Mouse (Mus musculus): ENCODE results near the gene Ccdc158.

Ccdc158 gene

GRCm38 (mm10) chr5:92602691-92603690 is 72.1 kb downstream of the Ccdc158 start, which contains the start of gene Stbd1:
Stbd1 (plus strand) TSS chr5:92603041.
- DNase-seq (ENCODE audit: low read depth, low spot score) = peak; percentile 60

GRCm38 (mm10) chr5:92599030-92599429 is 76.0 kb downstream of the Ccdc158 start:
- no peak for DNase-seq (ENCODE audit: low read depth, low spot score)

GRCm38 (mm10) chr5:92596865-92597264 is 78.2 kb downstream of the Ccdc158 start:
- no peak for DNase-seq (ENCODE audit: low read depth, low spot score)

GRCm38 (mm10) chr5:92595026-92595425 is 80.0 kb downstream of the Ccdc158 start:
- DNase-seq (ENCODE audit: low read depth, low spot score) = no peak

GRCm38 (mm10) chr5:92585932-92586331 is 89.1 kb downstream of the Ccdc158 start:
- DNase-seq (ENCODE audit: low read depth, low spot score) = no peak

- no peak for DNase-seq (ENCODE audit: low read depth, low spot score)
Measured at GRCm38 (mm10) chr5:92579559-92579958, 95.5 kb downstream of the Ccdc158 start.

GRCm38 (mm10) chr5:92571232-92571631 is 103.8 kb downstream of the Ccdc158 start:
- DNase-seq (ENCODE audit: low read depth, low spot score) = no peak

GRCm38 (mm10) chr5:92562002-92562401 is 113.1 kb downstream of the Ccdc158 start:
- no peak for DNase-seq (ENCODE audit: low read depth, low spot score)

- DNase-seq (ENCODE audit: low read depth, low spot score) = no peak
Measured at GRCm38 (mm10) chr5:92560201-92560600, 114.9 kb downstream of the Ccdc158 start.
